Mouse (Mus musculus) erythroblast, embryonic 14.5 days (primary cell): ENCODE data around the gene Mcat.

Experiments
- GATA1 ChIP-seq: IDR thresholded peaks from 2 replicates; pipeline ENCODE4 v1.6.1; 2012; ENCODE audit warnings: low read length, inconsistent platforms, mixed read lengths
- TAL1 ChIP-seq: IDR thresholded peaks from 3 replicates; pipeline ENCODE4 v1.6.1; 2012; ENCODE audit warnings: low read length, inconsistent platforms, mixed read lengths

- TF ChIP-seq GATA1 (no peak), TAL1 (no peak)
Observed at GRCm38 (mm10) chr15:83518215-83519048, 45.2 kb downstream of the Mcat start.
